Mouse (Mus musculus) heart, adult 9 months (tissue): ENCODE data around the gene Crb3.

ENCODE experiments used
- DNase-seq, 2 experiments: peaks; one replicate each; pipeline ENCODE4 v3.0.0; 2022; ENCODE audit warnings: low spot score in 2 of 2

The Crb3 gene

GRCm38 (mm10) chr17:57105181-57106034, 46.5 kb downstream of the Crb3 start, which contains the start of gene Tnfsf9:
Gene Tnfsf9, plus strand, starts transcription at chr17:57105325.
- no peak for DNase-seq

GRCm38 (mm10) chr17:57106035-57106368, 47.1 kb downstream of the Crb3 start:
- no peak for DNase-seq

- DNase-seq: no peak
These were observed 48.2 kb downstream of the Crb3 start for GRCm38 (mm10) chr17:57107064-57107463.

- no peak for DNase-seq
These were observed 49.2 kb downstream of the Crb3 start for GRCm38 (mm10) chr17:57108040-57108665.

- no peak for DNase-seq
These were observed 49.8 kb downstream of the Crb3 start for GRCm38 (mm10) chr17:57108666-57109171.

- DNase-seq: no peak
These were observed 51.1 kb downstream of the Crb3 start for GRCm38 (mm10) chr17:57110005-57110404.

GRCm38 (mm10) chr17:57112768-57113474, 54.0 kb downstream of the Crb3 start:
- DNase-seq: peak; percentile 44 to 61
